Mouse (Mus musculus) effector memory CD4-positive, alpha-beta T cell, adult 7 months (primary cell): Measurements from ENCODE around the gene Cypt4. TPM values are rescaled to one million over a fixed set of nuclear protein-coding genes. Genes with fewer than 3 reads are reported as not detected.

Source experiments
- polyA plus RNA-seq: library from polyadenylated mRNA; unstranded; fragments of 100-300 nt; shearing (Covaris generic); gene quantifications from one replicate; pipeline ENCODE4 v1.2.1, GENCODE M21; 2017

The Cypt4 gene
- polyA plus RNA-seq: not detected

GRCm38 (mm10) chr9:24624896-24625295 is at the start of gene Cypt4:
Gene Cypt4, plus strand, starts transcription at chr9:24625196.

Other genes starting within 250 kb of the Cypt4 start
- 33.5 TPM for gene Dpy19l1, start 122.1 kb upstream of the Cypt4 start, polyA plus RNA-seq
- gene Dpy19l2, start 71.1 kb downstream of the Cypt4 start, polyA plus RNA-seq: not detected
- 0.23 TPM for gene Tbx20, start 149.1 kb downstream of the Cypt4 start, polyA plus RNA-seq